Mouse (Mus musculus) T-helper 17 cell (primary cell): ENCODE measurements around the gene Kalrn.

Experiments
- in situ Hi-C, 2 experiments: fragments of 300-600 bp; cut with MboI, MseI; formaldehyde crosslinking; loops; 1 replicate in 1 of 2; 2 replicates in 1 of 2; pipeline ENCODE4 v1.15.1; 2025; ENCODE audit warnings: high pct_unique_total_duplicates in 2 of 2

Kalrn gene

DNA sequence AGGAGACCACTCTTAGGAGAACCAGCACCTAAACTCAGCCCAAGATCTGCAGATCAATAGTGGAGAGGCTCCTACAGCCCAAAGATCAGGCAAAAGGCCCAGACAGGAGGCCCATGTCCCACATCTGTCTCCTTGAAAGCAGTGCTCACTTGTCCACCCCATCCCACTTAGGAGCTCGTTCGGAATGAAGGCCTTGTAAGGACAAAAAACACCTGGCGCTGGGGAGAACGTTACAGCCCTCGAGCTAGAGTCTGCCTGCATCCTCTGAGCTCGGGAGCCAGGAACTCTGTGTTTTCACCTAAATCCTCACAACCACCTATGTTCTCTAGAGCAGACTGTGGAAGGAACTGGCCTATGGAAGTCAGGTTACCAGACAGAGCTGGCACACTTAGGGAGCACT is 492.5 kb downstream of the Kalrn start:
- in situ Hi-C loops = no loop called here

DNA sequence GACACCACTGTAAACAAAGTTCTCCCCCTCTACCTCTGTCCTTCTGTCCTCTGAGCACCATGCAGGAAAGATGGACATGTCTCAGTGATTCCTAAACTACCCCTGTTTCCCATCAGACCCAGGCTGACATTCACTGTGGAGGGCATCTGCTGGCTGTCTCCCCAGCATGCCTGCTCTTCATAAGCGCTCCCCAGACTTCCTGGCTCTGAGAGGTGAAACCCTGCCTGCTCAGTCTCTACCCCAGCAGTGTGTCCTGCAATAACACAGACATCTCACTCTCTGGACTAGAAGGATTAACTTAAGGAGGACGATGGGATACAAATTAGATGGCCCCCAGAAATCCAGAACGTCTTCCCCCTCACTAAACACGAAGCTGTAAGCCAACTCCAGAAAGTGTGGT is 493.8 kb downstream of the Kalrn start:
- in situ Hi-C loops = no loop called here

DNA sequence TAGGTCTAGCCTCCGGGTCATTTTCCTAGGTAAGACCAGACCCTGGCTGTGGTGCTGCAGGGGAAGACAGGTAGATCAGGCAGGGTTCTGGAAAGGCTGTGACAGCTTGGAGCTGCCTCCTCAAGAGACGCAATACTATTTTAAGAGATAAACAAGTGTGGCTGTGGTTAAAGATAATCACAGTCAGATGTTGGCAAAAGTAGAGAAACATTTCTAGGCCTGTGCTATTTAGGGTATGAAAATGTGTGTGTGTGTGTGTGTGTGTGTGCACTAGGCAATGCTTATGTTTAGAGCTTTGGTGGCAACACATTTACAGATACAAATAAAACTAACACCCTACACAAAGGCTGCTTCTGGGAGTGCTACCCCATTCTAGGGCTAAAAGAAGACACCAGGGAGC is 494.6 kb downstream of the Kalrn start:
- in situ Hi-C loops = no loop called here

DNA sequence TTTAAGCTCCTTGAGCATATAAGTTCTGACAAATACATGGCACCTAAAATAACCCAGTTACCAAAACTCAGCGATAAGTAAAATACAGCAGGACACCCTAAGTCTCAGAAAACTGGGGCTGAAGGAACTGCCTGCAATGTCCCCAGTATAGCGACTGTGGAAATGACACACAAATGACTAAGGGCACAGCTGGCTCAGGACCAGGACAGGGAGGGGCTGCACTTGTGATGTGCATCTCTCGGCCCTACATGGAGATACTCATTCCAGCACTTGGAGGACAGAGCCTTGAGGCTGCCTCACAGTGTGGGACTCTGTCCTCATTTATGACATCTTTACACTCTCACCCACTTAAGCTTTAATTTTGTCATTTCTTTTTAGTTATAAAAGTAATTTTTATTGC is 497.2 kb downstream of the Kalrn start:
- in situ Hi-C loops = no loop called here

DNA sequence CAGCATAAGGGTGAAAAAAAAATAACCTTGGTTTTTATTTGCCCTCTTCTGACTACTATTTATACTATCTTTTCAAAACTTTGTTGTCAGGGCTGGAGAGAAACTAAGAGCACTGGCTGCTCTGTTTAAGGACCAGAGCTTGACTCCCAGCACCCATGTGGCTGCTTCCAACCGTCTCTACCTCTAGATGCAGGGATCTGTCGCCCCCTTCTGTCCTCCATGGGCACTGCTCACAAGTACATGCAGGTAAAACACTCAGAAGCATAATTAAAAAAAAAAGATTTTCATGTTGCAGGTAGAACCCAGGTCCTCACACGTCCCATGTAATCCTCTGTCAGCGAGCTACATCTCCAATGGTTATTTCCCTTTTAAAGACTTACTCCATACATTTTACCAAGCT is 499.4 kb downstream of the Kalrn start:
- in situ Hi-C loops = no loop called here

DNA sequence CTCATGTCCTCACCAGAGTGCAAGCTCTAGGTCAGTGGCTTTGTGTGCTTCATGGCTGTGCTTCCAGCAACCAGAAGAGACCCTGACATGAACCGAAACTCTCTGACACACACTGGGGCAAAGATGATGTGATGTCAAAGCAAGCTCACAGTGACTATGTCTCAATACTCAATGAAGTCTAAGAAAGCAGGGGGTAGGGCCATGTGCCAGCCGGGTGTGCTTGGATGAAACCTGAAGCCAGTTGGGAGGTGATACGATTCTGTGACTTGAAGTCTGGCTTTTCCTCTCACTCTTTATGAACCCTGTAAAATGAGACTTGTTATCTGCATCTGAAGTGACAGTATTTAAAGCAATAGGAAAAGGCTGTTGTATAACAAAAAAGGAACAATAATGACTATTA is 501.2 kb downstream of the Kalrn start:
- in situ Hi-C loops = no loop called here

DNA sequence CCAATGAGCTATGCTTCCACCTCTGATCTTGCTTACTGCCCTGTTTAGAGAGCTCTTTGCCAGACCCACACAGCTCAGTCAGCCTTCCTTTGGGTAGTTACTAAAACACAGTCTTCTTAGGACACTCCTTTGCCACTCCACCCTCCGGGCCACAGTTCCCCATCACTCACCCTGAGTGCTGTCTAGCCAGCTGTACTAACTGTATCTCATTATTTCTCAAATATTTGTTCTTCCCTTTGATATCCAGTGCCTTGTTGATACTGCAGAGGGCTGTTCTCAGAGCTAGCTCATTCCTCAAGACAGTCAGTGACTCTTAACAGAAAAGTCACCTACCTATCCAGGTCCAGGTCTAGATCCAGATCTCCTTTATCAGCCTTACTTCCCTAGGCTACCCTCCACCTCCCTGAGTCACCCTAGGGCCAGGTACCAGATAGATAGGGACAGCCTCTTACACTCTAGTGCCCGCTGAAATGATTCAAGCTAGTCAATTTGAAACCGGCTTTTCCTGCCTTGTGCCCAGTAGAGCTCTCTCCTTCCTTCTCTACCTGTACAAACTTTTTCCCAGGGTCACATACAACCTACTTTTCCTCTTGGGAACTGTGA is 502.0 kb downstream of the Kalrn start:
- in situ Hi-C loops = no loop called here

DNA sequence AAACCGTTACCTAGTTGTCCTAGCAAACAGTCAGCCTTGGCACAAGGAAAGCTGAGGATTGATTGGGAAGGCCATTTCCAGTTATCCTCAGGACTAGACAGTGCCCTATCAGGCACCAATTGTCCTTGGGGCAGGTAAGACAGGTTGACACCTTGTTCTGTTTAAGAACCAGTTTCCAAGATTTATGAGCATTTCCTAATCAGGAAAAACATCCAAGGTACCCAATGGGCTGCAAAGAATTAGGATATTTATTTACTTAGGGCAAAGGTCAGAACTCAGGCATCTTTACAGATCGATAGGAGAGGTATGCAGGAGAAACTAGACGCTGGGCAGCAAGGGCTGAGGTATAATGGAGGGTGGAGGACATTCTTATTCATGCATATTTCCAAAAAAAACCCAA is 503.9 kb downstream of the Kalrn start:
- in situ Hi-C loops = no loop called here

DNA sequence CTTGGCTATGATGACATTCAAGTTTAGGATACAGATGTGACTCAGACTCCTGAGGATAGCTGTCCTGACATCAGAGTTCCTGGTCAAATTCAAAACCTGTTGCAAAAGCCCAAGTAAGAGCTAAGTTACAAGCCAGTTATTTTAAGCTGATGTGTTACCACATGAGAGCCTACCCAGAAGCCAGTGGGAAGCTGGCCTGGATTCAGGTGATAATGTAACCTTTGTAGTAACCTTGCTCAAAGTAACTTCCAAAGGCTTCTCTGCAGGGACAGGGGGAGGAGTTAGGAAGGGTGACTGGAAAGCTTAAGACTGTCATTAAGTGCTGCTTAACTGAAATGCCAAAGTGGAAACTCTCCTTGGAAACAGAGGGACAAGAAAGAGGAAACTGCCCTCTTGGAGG is 506.4 kb downstream of the Kalrn start:
- in situ Hi-C loops = no loop called here

DNA sequence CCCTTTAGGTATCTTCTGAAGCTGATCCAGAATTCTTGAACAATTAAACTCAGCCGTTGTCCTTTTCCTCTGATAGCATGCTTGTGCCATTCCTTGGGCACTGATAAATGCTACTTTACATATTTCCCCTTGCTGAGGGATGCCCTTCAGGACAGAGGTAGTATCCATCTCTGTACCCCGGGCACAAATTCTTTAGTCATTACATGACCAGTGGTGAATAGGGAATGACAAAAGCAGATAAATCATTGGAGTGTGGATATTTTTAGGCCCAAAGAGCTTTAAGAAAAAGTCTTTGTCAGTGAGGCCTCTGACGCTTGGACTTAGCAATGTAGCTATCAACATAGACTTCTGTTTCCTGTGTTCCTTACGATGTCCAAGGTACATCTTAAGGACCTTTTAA is 507.0 kb downstream of the Kalrn start:
- in situ Hi-C loops = no loop called here

DNA sequence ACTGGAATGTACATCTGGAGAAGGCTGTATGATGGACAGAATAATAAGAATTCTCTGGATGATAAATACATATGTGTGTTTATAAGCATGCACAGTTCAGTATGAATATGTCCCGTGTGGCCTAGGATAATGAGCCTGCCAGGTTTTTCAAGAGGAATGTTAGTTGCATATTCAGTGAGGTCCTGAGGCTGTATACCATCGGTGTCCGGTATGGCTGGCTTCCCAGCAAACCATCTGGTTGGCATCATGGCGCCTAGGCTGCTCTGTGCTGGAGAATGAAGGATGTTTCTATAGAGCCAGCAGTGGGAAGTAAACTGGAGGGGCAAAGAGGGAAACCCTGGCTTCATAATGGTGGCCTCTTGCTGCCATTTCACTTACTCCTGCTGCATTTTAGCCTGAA is 510.0 kb downstream of the Kalrn start:
- in situ Hi-C loops = no loop called here

DNA sequence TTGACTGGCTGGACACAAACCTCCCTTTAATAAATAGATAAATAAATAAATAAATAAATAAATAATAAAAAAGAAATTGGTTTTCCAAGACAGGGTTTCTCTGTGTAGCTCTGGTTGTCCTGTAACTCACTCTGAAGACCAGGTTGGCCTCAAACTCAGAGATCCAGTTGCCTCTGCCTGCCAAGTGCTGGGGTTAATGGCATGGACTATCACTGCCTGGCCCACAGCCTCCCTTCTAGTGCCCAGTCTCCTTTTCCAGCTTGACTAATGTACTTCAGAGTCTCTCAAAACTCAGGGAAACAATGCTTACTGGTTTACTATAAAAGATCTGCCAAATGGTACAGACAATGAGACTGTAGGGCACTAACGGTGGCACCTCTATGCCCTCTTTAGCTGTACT is 511.7 kb downstream of the Kalrn start:
- in situ Hi-C loops = no loop called here

DNA sequence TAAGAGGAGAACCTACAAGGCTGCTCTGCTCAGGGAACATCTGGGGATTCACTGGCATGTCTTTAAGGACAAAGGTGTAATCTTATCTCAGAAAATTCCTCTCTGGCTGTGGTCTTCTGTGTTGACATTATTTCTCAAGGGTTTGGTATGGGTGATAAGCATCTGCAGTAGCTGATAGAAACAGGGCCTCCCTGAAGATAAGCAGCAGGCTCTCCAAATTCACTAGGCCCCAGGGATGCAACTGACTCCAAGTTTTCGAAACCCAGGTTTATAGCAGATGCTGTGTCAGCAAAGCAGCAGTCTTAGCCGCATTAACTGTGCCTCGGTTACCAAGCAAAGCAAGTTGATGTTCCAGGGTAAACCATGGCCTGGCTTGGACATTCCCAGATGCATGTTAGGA is 514.7 kb downstream of the Kalrn start:
- in situ Hi-C loops = no loop called here

DNA sequence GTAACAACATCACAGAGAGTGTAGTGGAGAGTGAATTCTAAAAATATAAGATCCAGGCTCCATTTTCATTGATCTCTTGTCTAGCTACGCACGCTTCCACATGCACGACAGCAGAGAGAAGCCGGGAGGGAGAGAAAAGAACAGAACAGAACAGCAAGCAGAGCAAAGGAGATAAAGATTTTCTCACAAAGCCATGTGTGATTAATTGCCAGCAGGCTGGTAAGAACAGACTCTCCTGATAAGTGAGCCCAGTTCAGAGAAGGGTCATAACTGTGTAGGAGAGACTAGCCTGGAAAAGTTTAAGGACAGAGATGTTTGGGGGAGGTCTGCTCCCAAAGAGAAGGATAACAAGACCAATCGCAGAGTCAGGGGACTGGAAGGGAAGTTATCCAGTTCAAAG is 515.9 kb downstream of the Kalrn start:
- in situ Hi-C loops = no loop called here

DNA sequence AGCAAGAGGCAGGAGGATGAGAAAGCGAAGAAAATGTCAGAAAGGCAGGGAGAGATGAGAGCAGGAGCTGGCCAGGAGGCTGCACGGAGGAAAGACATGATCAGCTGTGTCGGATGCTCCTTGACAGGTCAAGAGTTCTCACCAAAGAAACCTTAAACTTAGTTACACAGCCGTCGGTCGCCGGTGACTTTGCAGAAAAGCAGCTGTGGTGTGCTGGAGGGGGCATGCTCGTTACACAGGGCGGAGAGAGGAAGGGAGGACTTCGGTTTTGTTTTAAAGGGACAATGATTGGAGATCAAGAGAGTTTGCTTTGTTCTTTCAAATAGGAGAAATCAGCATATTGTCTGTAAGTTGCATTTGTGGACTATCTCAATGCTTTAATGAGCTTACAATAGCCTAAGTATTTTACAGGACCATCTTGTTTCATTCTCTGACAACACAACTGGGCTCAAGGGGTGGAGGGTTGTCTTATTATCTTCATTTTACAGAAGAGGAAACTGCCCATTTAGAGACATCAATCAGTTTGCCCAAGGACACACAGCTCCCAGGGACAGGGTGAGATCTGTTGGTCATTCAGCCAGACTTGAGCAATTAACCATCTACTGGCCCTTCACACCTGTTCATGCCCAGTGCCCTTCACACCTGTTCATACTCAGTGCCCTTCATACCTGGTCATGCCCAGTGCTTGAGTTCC is 516.8 kb downstream of the Kalrn start:
- in situ Hi-C loops = no loop called here

DNA sequence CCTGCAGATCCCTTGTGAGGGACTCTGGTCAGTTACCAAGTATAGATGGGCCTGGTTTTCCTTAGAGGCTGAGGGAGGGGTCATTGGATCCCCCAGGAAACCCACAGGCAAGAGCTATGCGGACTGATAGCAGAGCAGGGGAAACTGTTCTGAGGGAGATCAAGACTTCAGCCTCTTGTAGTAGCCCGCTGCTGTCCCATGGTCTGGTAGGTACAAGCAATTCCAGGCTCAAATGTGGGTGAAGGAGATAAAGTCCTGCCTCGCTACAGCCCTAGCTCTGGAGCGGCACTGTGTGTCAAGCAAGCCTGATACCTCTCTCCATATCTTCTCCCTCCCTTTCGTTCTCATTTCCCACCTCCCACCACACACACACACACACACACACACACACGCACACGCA is 523.2 kb downstream of the Kalrn start:
- in situ Hi-C loops = no loop called here

DNA sequence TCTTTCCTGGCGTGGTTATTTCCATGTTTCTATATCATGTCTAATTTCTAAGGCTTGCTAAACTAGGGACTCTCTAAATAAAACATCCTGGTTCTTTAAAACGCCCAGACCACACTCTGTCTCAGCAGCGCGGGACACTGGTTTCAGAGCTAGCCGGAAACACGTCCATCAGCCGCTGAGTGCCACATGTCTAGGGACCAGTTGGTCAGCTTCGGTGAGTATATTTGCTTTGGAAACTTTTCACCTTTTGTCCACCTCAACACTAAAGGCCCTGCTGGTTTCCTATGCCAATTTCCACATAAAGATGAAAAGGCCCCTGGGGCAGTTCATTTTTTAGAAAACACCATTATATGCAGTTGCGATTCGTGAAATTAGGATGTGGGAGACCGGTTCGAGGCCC is 524.0 kb downstream of the Kalrn start:
- in situ Hi-C loops = no loop called here

DNA sequence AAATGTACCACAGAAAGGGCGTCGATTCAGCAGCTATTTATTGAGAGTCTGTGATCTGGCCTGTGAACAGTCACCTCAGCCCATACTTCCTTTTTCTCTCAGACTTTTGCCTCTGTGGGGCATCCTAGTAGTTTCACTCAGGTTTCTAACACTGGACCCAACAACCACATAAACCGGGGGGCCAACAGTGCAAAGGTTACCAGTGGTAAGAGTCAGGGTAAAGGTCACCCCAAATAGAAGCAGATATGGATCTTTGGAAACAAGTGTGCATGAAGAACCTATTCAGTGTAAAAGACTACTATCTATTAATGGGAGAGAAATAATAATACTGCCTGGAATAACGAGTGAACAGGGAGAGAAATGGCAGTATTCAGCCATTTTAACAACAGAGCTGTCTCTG is 525.1 kb downstream of the Kalrn start:
- in situ Hi-C loops = no loop called here

DNA sequence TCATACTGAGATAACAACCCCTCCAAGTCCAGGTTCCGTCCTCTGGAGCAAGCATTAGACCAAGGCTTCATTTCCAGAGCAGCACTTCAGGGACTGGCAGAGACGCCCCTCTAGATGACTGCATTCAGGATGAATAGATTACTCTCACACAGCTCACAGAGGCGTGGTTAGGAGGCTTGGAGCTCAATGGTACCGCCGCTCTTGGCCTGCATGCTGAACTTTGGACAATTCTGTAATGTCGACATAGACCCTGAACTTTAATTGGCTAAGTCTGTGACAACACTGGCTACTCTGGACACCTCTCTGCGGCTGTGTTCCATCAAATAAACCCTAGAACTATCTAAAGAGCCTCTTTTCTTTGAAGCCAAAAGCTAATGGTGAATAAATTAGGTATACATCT is 525.8 kb downstream of the Kalrn start:
- in situ Hi-C loops = no loop called here

DNA sequence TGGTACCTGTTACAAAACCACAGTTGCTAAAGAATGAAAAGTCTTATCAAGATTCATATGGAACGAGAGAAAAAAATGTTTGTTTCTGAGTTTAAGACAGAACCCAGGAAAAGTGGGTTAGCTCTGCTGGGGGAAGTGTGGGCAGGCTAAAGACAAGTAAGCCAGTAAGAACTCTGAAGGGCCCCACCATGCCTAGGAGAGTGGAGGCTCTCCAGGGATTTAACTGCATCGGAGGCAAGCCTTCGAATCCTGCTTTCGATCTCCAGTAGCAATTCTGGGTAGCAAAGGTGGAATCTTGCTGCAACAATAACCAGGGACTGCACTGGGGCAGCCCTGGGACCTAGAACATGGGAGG is 526.3 kb downstream of the Kalrn start:
- in situ Hi-C loops = no loop called here

DNA sequence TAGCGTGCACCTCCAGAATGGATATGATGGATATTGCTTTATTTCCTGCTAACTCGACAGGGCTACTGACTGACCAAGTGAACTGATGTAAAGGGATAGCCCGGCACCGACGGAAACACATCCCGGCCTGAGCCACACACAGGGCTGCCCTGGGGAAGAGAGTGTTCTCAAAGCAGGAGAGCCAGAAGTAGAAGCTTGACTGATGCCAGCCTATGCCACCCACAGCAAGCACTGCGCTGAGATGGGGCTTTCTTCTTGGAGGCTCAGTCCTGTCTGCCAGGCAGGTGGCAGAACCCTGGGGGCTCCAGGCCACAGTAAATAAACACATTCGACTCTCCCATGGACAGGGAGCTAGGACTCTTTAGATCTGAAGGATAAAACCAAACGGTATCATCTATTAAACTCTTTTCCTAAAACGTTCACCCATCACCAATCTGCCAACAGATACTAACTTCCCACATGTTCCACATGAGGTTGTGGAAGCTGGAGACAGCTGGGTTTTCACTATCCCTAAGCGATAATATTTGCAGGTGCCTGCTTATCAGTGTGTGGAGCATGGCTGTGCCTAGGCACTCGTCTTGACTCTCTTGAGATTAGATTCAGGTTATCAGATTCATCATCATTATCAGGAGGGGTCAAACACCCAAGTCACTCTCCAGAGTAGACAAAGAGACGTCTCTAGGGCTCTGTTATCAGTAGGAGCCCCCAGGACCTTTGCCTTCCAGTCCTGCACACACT is 526.9 kb downstream of the Kalrn start:
- in situ Hi-C loops = no loop called here

DNA sequence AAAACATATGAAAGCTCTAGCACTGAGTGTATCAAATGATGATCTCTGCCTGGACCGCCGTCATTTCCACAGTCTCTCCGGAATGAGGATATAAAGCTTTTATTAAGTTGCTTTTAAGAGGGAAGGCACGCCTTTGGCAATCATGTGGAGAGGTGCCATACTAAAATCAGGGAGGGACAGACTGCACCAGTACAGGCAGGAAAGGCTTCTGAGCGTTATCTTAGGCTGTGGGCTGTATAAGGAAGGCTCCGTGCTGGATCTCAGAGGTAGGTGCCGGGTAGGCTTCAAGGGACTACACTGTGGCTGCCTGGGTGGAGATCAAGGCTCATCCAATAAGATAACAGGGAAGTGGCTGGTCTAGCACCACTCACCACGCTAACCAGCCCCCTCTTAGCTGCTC is 528.8 kb downstream of the Kalrn start:
- in situ Hi-C loops = loop anchor here in 1 of 2 experiments (5.0 kb wide), 1 partner anchor 83 kb away; no protein-coding TSS in a partner anchor
